Mouse (Mus musculus) olfactory bulb, adult 2 months (tissue): ENCODE data around the gene Nkrf.

Experiments
- CTCF ChIP-seq: fragments of 200-500 bp; IDR thresholded peaks from 2 replicates; pipeline ENCODE4 v1.5.1; 2012; ENCODE audit warnings: low read depth, mild to moderate bottlenecking, low read length, moderate library complexity; ENCODE audit not compliant: insufficient read depth
- POLR2A ChIP-seq: fragments of 200-500 bp; IDR thresholded peaks from 2 replicates; pipeline ENCODE4 v1.6.1; 2012; ENCODE audit warnings: mild to moderate bottlenecking, low read depth, low read length, moderate library complexity; ENCODE audit not compliant: insufficient read depth

DNA sequence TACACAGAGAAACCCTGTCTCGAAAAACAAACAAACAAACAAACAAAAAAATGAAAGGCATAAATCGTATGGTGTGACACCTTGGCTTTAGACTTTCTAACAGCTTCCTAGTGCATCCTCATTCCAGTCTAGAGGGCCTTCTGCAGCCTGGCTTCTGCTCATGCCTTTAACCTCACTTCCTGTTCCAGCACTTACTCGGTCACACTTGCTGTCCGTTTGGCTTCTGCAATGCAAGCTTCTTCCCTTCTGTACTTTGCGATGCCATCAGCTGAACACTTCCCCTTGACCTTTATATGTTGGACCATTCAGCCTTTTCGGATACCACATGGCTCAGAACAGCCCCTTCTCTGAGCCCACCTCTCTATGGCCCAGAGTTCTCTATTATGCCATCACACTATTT, 61.0 kb downstream of the Nkrf start:
- TF ChIP-seq CTCF (no peak), POLR2A (no peak)
